Mouse (Mus musculus): ENCODE measurements around the gene Btg2. TPM values are rescaled to one million over a fixed set of nuclear protein-coding genes. Genes with fewer than 3 reads are reported as not detected.

Gene Btg2
- polyA plus RNA-seq, 1 experiment from 2014 or later: 96.8 TPM

DNA sequence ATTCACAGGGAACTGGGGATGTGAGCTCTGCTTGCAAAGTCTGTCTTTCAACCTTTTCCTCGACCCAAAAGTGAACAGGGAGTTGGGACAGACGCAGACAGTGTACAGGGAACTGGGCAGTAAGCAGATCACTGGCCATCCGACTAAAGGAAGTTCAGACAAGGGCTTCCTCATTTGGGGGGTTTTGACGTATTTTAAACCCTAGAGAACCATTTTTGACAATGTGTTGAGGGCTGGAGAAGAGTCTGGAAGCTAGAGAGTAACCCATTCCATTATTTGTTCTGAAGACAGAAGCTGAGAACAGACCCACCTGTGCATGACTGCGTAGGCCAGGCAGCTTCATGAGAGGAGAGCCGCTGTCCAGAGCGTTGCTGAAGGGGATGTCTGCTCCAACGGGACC lies 4.8 kb upstream of the Btg2 start:
- H3K36me3 ChIP-seq (ENCODE audit: control insufficient read depth, insufficient read depth, low read length): no peaks in the 10 kb centered on the region
- 86% methylated on average over 8 of the region's 8 CpGs for WGBS
- no peak for DNase-seq (ENCODE audit: low spot score)
- no peak overlapping the region for H3K4me2 ChIP-seq (replicated peaks; ENCODE audit: low read depth)
- H3K27ac ChIP-seq (replicated peaks): no peak overlapping the region
- no peak overlapping the region for H3K4me3 ChIP-seq (ENCODE audit: low read depth, low read length)
- no peak for ATAC-seq (ENCODE audit: low FRiP score, low TSS enrichment)
- no peaks in the 10 kb centered on the region; the same call in none of the 2 replicates for H3K4me1 ChIP-seq (replicated peaks; ENCODE audit: control insufficient read depth, insufficient read depth)
- no peak for TF ChIP-seq CTCF (IDR thresholded peaks at IDR 0.05; ENCODE audit: low read depth)
- TF ChIP-seq EP300 (optimal IDR thresholded peaks at IDR 0.05): no peak
- H3K9ac ChIP-seq (ENCODE audit: low read length): no peak overlapping the region
- H3K9me3 ChIP-seq (ENCODE audit: control insufficient read depth, low read length): no peaks in the 10 kb centered on the region
- H3K27me3 ChIP-seq (ENCODE audit: control insufficient read depth, insufficient read depth, low read length): no peaks in the 10 kb centered on the region

DNA sequence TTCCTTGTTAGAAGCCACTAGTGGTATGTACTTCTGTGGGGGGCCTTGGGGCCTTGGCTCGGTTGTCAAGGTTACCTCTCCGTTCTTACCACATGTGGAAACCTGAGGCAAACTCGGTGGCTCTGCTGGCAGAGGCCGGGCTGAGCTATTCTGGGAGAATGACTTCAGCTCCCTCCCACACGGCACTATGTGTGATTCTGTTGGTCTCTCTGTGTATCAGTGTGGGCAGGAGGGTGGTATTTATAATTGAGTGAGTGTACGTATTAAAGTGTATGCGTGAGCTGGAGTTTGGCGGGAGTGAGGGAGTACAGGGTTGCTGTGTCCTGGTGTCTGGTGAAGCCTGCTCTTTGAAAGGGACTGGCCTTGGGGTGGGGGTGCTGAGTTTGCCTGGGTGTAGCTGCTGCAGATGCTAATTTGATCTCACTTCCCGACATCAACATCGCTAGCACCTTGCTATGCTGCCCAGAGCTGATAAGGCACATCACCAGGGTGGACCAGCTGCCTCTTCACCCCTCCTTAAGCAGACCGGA lies 4.1 kb upstream of the Btg2 start:
- H3K4me3 ChIP-seq (ENCODE audit: low read depth, low read length): no peak overlapping the region
- H3K9me3 ChIP-seq (ENCODE audit: control insufficient read depth, low read length): no peaks in the 10 kb centered on the region
- no peaks in the 10 kb centered on the region for H3K27me3 ChIP-seq (ENCODE audit: control insufficient read depth, insufficient read depth, low read length)
- H3K36me3 ChIP-seq (ENCODE audit: control insufficient read depth, insufficient read depth, low read length): no peaks in the 10 kb centered on the region
- ATAC-seq (ENCODE audit: low FRiP score, low TSS enrichment) (no peak), DNase-seq (ENCODE audit: low spot score) (peak; percentile 58)
- WGBS: 54% methylated on average over 11 of the region's 11 CpGs
- H3K27ac ChIP-seq (replicated peaks): no peak overlapping the region; the same call in 1 of the 2 replicates
- TF ChIP-seq CTCF (IDR thresholded peaks at IDR 0.05; ENCODE audit: low read depth) (no peak), EP300 (optimal IDR thresholded peaks at IDR 0.05) (no peak)
- H3K4me2 ChIP-seq (replicated peaks; ENCODE audit: low read depth): no peak overlapping the region
- H3K4me1 ChIP-seq (replicated peaks; ENCODE audit: control insufficient read depth, insufficient read depth): no peaks in the 10 kb centered on the region; the same call in none of the 2 replicates
- no peak overlapping the region for H3K9ac ChIP-seq (ENCODE audit: low read length)

- Histone ChIP-seq H3K9me3 (ENCODE audit: control insufficient read depth, low read length) (no peaks in the 10 kb centered on the region), H3K36me3 (ENCODE audit: control insufficient read depth, insufficient read depth, low read length) (peaks cover 6% of the 10 kb centered on the region), H3K4me3 (ENCODE audit: low read depth, low read length) (no peak overlapping the region), H3K27ac (replicated peaks) (peak overlapping the region; percentile 96; the same call in 1 of the 2 replicates), H3K27me3 (ENCODE audit: control insufficient read depth, insufficient read depth, low read length) (no peaks in the 10 kb centered on the region), H3K4me1 (replicated peaks; ENCODE audit: control insufficient read depth, insufficient read depth) (no peaks in the 10 kb centered on the region; the same call in 1 of the 2 replicates), H3K9ac (ENCODE audit: low read length) (no peak overlapping the region), H3K4me2 (replicated peaks; ENCODE audit: low read depth) (no peak overlapping the region)
- TF ChIP-seq EP300 (optimal IDR thresholded peaks at IDR 0.05): no peak
- no peak for TF ChIP-seq CTCF (IDR thresholded peaks at IDR 0.05; ENCODE audit: low read depth)
- 68% methylated on average over 5 of the region's 5 CpGs for WGBS
- no peak for DNase-seq (ENCODE audit: low spot score)
- no peak for ATAC-seq (ENCODE audit: low FRiP score, low TSS enrichment)
Observed at GRCm38 (mm10) chr1:134080881-134081450, 2.0 kb upstream of the Btg2 start.

DNA sequence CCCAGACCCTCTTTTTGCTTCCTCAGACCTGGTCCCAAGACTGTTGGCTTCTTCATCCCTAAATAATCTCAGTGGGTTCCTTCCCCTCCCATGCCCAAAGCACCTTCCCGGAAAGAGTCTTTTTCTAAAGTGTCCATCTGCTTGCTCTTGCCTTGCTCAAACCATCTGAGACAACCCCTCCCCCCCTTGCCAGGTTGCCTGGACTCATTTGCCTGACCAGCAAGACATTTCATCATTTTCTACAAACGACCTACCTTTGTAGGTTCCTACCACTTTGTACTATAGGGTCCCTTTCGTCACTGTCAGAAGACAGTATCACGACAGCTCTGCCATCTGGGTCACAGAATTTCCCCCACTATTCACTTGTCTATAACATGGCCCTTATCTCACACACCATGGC lies 1.5 kb upstream of the Btg2 start:
- H3K4me2 ChIP-seq (replicated peaks; ENCODE audit: low read depth): no peak overlapping the region
- H3K27me3 ChIP-seq (ENCODE audit: control insufficient read depth, insufficient read depth, low read length): no peaks in the 10 kb centered on the region
- ATAC-seq (ENCODE audit: low FRiP score, low TSS enrichment) (no peak), DNase-seq (ENCODE audit: low spot score) (no peak)
- no peaks in the 10 kb centered on the region for H3K9me3 ChIP-seq (ENCODE audit: control insufficient read depth, low read length)
- TF ChIP-seq CTCF (IDR thresholded peaks at IDR 0.05; ENCODE audit: low read depth) (no peak), EP300 (optimal IDR thresholded peaks at IDR 0.05) (no peak)
- H3K27ac ChIP-seq (replicated peaks): peak overlapping the region; percentile 96
- peaks cover 11% of the 10 kb centered on the region for H3K36me3 ChIP-seq (ENCODE audit: control insufficient read depth, insufficient read depth, low read length)
- H3K4me3 ChIP-seq (ENCODE audit: low read depth, low read length): no peak overlapping the region
- 84% methylated on average over 4 of the region's 4 CpGs for WGBS
- H3K4me1 ChIP-seq (replicated peaks; ENCODE audit: control insufficient read depth, insufficient read depth): no peaks in the 10 kb centered on the region; the same call in 1 of the 2 replicates
- no peak overlapping the region for H3K9ac ChIP-seq (ENCODE audit: low read length)

GRCm38 (mm10) chr1:134079477-134080163 lies 700 bp upstream of the Btg2 start:
- H3K4me1 ChIP-seq (replicated peaks; ENCODE audit: control insufficient read depth, insufficient read depth): peaks cover under 1% of the 10 kb centered on the region; the same call in 1 of the 2 replicates
- ATAC-seq (ENCODE audit: low FRiP score, low TSS enrichment): peak; percentile 27; the same call in 1 of the 2 replicates
- no peaks in the 10 kb centered on the region for H3K27me3 ChIP-seq (ENCODE audit: control insufficient read depth, insufficient read depth, low read length)
- peak overlapping the region; percentile 65 for H3K4me2 ChIP-seq (replicated peaks; ENCODE audit: low read depth)
- H3K9me3 ChIP-seq (ENCODE audit: control insufficient read depth, low read length): no peaks in the 10 kb centered on the region
- 6% methylated on average over 9 of the region's 9 CpGs for WGBS
- peak overlapping the region; percentile 82 for H3K4me3 ChIP-seq (ENCODE audit: low read depth, low read length)
- TF ChIP-seq CTCF (IDR thresholded peaks at IDR 0.05; ENCODE audit: low read depth) (no peak), EP300 (optimal IDR thresholded peaks at IDR 0.05) (peak; percentile 85)
- DNase-seq (ENCODE audit: low spot score): peak; percentile 77
- H3K27ac ChIP-seq (replicated peaks): peak overlapping the region; percentile 96
- peaks cover 11% of the 10 kb centered on the region for H3K36me3 ChIP-seq (ENCODE audit: control insufficient read depth, insufficient read depth, low read length)
- peak overlapping the region; percentile 63 for H3K9ac ChIP-seq (ENCODE audit: low read length)
